Mouse (Mus musculus): ENCODE results near the gene Map3k20.

DNA sequence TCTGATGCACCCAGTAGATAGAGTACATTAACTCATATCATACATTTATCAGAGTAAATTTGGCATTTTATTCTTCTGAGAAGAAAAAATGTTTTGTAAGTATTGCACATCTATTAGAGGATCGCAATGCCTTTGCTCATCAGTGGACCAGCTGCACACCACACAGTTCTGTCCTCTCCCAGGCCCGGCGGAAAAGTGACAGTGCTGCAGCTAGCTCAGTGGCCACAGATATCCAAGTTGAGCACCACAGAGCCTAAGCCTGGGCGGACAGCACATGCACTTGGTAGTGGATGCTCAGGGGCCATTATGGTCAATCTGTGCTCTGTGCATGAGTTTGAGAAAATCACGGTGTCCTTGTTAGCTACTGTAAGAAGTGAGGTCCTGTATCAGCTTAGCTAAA lies 82.4 kb downstream of the Map3k20 start:
- TF ChIP-seq CTCF (IDR thresholded peaks at IDR 0.05; ENCODE audit: extremely low read depth, insufficient read depth, insufficient read length, insufficient replicate concordance): no peak
- no peak for TF ChIP-seq POLR2A (IDR thresholded peaks at IDR 0.05; ENCODE audit: low read depth, low read length)
